Mouse (Mus musculus) left cerebral cortex, adult 6 months (tissue): ENCODE data around the gene Gm28168. TPM values are rescaled to one million over a fixed set of nuclear protein-coding genes. Genes with fewer than 3 reads are reported as not detected.

Experiments
- long read RNA-seq, 2 experiments: library from polyadenylated mRNA; unstranded; transcript quantifications; one replicate each; pipeline ENCODE4 v2.0.0; 2019 to 2020
- polyA plus RNA-seq: library from polyadenylated mRNA; unstranded; fragments of <200 nt; fragmentation: Nextera tagmentation; gene quantifications from 2 replicates; pipeline ENCODE4 v1.2.3, GENCODE M21; 2021

Gene Gm28168
- not detected in 2 replicates for polyA plus RNA-seq
- long read RNA-seq, experiment 1 = 0 reads
- long read RNA-seq, experiment 2 = 0 reads

GRCm38 (mm10) chr1:117927715-117928114, at the start of gene Gm28168:
Gm28168 (plus strand) TSS chr1:117928015.

GRCm38 (mm10) chr1:117965639-117966038, 37.8 kb downstream of the Gm28168 start, which contains the start of gene Gm7145:
Gm7145 (plus strand) TSS chr1:117965939.

Other genes starting within 250 kb of the Gm28168 start
- gene Gm28363, start 230.9 kb upstream of the Gm28168 start, polyA plus RNA-seq = not detected in 2 replicates
- not detected in 2 replicates for gene B020011L13Rik, start 146.9 kb upstream of the Gm28168 start, polyA plus RNA-seq
- not detected in 2 replicates for gene Gm28360, start 97.9 kb upstream of the Gm28168 start, polyA plus RNA-seq
- gene Gm7145, start 37.9 kb downstream of the Gm28168 start, polyA plus RNA-seq = not detected in 2 replicates
- gene Gm29106, start 248.5 kb downstream of the Gm28168 start, polyA plus RNA-seq = 0.04 TPM in 1 of 2 replicates, not detected in the other